Mouse (Mus musculus) mouse embryonic stem cell (cell line): Measurements from ENCODE around the gene Aph1a.
"Not testable (repeated sequence)": the region's sequence is repeated elsewhere in the genome, so short reads cannot be mapped to it uniquely, and the experiment has no call there.

Experiments used
- in situ Hi-C, 2 experiments: fragments of 300-500 bp; cut with MboI; formaldehyde crosslinking; loops; 1 replicate in 1 of 2; 3 replicates in 1 of 2; pipeline ENCODE4 v1.14.3; 2019 to 2020; ENCODE audit warnings: low sequenced_read_pairs in 2 of 2, low pct_unique_long_range_greater_than_20kb in 1 of 2, mixed read lengths in 1 of 2; ENCODE audit not compliant: unreplicated experiment in 1 of 2

Aph1a gene

DNA sequence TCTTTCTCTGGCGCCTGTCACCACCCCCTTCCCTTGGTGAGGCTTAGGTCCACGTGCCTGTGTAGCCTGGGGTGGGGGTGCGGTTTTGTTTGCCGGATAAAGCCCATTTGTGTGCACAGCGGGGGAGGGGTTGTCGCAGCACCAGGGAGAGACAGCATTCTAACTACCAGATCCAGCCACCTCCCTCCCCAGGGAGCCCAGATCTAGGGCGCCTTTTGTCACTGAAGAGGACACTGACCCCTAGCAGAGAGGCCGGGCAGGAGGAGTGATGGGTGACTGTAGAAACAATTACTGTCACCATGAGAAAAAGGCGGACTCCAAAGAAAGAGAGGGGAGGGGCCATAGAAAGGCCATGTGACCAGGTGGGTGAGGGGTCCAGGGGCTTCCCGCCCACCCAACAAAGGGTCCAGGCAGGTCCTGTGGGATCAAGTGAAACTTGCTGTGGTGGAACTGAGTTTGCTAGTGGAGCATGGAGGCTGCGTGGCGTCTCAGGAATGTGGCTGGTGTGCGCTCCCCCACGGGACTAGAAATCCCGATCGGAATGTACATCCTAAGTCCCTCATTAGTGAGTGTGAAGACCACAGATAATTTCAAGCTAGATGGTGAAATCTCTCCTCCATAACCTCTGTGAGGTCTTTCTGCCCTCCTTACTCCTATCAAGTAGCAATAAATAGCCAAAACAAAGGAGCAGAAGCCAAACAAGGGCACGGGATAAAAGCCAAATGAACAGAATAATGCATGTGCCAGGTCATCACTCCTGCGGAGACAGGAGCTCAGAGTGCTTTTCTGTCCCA, 11.6 kb downstream of the Aph1a start:
- in situ Hi-C loops = no loop called here

DNA sequence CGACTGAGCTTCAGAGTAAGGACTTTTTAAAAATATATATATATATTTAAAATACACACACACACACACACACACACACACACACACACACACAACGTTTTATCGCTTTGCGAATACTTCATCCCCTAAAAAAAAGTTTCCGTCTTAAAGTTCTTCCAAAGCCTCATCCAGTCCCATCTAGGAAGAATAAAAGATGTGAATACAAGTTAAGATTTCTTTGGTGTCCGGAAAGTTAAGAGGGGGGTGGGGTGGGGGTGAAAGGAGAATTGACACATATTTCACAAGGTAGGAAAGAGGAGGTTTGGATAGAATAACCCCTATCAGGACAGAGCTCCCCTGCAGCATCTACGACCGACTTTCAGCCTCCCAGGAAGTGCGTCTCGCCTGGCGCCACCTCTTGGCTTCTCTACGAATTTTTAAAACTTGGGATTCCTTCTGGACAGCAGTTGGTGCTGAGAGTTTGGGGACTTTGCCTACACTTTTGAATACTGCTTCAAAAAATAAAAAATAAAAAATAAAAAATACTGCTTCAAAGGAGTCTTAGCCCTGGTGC, 12.2 kb downstream of the Aph1a start:
- in situ Hi-C loops = no loop called here

DNA sequence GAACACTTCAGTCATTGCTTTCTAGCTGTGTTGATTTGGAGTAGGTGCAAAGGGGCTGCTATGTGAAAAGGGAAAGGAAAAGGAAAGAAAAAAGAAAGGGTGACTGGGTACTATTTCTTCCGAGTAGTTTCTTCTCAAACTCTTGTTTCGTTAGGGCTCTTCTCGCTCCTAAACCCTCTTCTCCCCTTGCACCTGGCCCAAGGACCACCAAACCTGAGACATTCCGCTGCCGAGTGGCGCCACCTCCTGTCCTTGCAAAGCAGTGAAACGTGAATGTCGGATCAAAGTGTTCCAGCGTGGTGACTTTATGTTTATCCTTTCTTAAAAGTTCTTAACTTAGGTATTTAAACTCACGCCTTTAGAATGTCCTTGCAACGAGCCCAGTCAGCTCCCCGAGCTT, 13.1 kb downstream of the Aph1a start:
- in situ Hi-C loops = no loop called here

DNA sequence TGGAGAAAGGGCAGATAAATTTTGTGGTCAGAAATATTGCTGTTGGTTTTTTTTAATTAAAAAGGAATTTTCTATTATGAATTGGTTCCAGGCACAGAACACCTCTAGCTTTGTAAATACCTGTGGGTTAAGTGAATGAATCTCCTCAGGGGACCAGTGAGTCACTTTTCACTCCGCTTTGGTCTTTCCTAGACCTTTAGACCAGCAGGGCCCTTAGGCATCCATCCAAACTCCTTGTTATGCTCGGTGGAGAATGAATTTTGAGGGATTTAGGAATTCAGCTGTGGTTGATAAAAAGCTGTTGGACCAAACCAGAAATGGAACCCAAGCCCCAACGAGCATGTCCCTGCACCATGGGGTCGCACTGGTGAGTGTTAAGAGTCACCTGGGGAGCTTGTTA, 13.8 kb downstream of the Aph1a start:
- in situ Hi-C loops = no loop called here

DNA sequence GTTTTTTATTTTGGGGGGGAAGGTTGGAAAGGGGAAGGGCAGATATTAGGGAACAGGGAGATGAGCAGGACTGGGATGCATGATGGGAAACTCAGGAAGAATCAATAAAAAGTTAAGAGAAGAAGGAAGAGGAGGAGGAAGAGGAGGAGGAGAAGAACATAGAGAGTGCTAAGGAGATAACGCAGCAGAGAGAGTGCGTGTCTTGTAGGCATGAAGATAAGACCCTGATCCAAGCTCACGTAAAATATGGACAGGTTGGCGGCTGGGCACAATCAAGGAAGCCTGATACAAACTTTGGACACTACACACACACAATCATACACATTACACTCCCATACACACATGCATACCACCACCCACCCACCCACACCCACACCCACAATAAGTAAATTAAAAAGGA, 20.9 kb downstream of the Aph1a start:
- in situ Hi-C loops = no loop called here

DNA sequence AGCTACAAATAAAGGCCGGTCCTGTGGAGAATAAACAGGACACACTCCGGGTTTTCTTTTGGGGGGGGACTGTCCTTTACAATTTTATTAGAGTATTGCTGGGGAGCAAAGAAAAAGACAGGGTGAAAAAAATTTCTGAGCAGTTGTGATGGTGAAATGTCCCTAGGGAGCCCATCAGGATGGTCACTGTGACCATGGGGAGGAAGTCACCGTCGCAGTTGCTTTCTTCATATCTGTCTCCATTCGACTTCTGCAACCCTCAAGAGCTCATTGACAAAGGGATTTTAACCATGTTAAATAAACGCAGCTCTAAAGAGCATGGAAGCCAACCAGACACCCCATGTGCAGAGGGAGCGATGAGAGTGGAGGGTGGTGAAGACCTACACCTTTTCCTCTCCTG, 23.0 kb downstream of the Aph1a start:
- in situ Hi-C loops = no loop called here

DNA sequence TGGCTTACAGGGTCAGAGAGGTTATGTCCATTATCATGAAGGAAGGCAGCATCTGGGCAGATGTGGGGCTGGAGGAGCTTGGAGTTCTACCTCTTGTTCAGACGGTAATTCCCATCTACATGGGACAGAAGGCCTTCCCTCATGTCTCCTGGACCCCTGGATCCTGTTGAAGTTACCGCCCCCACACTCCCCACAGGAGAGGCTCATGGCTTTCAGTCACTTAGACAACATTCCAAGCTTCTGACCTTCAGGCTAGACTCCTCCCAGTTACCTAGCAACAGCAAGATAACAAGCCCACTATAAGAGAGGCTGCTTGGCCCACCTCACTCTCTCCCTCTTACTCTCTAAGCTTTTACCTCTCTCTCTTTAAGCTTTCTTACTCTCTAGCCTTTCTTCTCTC, 26.8 kb downstream of the Aph1a start:
- in situ Hi-C loops = not testable (repeated sequence)

DNA sequence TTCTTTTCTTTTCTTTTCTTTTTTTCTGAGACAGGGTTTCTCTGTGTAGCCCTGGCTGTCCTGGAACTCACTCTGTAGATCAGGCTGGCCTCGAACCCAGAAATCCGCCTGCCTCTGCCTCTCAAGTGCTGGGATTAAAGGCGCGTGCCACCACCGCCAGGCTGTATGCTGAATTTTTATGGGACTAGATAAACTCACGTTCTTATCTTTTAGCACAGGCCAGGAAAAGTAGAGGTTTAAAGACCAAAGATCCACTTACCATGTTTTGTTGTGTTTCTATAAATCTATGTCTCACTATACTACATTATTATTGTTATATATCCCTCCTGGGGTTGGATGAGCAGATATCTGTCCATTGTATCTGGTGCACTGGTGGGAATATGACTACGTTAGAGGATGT, 29.7 kb downstream of the Aph1a start:
- in situ Hi-C loops = not testable (repeated sequence)

DNA sequence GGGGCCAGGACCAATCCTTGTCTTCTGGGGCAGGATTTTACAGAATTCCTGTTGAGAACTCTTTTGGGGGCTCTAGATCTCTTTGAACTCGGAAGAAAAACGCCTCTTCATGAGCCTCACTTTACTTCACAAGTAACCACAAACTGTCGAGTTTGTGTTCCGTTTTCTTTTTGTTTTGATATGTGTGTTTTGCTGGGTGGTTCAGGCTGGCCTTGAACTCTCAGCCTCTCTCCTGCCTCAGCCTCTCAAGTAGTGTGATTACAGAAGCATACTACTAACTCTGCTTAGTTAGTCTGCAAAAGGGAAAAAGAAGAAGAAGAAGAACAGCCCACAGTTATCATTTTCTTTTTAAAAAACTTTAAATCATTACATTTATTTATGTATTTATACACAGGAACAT, 30.4 kb downstream of the Aph1a start:
- in situ Hi-C loops = no loop called here

DNA sequence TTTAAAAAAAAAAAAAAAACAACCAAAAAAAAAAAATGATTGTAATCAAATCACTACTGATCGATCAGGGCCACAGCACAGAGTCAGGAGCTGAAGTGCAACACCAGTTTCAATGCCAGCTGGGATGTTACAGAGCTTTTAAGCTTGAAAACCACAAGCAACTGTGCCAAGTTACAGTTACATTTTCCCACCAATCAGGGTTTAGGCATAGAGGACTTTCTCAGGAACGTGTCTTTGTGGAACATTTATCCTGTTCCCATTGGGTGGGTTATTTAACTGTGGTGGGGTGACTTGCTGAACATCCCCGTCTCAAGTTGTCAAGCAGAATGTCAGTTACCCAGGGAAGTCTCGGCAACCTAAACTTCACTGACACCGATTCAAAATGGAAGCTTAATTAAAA, 31.3 kb downstream of the Aph1a start:
- in situ Hi-C loops = no loop called here

DNA sequence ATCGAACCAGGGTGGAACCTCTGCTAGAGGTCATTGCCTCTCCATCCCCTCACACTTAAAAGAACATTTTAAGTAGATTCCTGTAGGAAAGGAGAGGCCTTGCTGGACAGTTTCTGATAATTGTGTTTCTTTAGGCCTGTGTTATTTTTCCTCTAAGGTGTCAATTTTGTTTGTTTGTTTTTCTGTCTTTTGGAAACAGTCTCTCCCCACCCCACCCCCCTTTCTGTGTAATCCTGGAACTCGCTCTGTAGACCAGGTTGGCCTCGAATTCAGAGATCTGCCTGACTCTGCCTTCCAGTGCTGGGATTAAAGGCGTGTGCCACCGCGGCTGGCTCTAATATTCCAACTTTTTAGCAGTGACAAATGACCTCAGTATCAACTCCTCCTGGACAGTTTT, 34.5 kb downstream of the Aph1a start:
- in situ Hi-C loops = no loop called here

DNA sequence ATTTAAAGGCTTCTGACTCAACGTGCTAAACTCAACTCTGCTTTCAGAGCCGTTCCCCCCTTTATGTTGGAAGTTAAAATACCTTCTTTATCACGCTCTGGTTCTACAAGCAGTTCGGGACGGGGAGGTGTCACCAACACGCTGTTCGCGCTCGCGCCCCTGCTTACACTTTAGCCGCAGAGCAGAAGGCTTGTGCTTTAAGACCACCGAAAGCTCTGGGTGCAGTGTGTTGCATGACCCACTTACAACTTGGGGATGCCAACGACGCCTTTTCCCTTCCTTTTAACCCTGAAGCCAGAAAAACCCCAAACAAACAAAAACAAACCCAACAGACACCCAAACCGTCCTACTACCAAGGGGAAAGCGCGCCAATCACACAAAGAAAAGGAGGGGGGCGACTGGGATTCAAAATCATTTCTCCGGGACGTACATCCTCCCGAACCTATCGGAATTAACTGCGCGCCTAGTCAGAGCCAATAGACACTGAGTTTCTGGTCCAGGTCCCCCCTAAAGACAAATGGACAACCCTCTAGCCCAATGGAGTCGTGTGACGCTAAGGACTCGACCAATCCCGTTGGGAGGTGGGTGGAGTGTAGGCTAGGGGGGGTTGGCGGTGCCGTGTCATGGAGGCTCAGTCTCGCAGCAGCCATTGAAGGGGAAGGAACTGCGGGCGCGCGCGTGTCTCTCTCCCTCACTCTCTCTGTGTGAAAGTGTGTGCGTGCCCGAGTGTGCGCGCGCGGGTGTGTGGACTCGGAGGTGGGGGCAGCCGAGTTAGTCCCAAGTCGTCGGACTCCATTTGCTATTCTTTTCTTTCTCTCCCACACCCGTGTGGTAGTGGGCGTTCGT, 35.1 kb downstream of the Aph1a start, which contains the start of gene Anp32e:
Anp32e (plus strand) TSS at position 589 of the 846 bp plus-strand sequence.
- in situ Hi-C loops = no loop called here

DNA sequence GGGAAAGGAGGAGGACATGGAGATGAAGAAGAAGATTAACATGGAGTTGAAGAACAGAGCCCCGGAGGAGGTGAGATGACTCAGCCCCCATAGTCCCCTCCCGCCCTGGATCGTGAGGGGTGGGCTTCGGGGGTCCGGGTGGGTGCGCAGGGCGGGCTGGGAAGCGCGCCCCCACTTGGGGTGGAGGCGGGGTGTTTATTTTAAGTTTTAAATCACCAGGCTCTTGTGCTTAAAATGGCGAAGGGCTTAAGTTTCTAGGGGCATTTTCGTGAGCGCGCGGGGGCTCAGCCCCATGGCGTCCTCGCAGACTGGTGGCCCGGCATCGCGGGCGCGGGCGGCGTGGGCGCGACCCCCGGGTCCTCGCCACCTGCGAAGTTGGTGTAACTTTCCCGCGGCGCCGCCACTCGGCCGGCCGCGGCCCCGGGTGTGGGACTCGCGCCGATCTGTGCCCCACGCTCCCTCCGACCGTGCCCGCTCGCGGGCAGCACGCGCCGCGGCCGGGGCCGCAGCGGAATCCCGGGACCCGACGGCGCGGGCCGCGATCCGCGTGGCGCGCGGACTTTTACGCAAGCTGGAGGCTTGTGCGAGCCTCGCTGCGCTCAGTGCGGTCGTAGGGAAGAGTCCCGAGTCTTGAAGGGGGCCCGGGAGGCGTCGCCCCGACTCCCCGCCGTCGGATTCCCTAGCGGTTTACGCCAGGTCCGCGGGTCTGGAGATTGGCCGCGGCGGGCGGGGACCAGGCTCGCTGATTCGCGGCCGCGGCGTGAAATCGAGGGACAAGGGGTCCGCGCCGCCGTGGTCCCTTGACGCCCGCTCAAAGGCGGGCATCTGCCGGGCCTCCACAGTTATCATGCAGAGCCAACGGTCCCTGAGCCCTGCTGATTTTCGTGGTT, 36.1 kb downstream of the Aph1a start:
- in situ Hi-C loops = no loop called here

DNA sequence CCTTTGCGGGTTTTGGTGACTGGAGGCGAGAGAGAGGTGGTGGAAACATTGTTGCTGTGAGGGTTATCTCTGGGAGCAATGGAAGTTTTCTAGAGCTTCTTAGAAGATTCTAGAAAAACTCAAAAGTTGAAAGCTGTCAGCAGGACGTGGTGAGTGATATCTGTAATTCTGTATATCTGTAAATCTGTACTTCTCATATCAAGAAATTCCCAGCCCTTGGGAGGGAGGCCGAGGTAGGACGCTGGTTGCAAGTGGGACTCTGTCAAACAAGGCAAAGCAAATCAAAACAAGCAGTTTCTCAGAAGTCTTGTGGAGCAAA, 36.7 kb downstream of the Aph1a start:
- in situ Hi-C loops = no loop called here

DNA sequence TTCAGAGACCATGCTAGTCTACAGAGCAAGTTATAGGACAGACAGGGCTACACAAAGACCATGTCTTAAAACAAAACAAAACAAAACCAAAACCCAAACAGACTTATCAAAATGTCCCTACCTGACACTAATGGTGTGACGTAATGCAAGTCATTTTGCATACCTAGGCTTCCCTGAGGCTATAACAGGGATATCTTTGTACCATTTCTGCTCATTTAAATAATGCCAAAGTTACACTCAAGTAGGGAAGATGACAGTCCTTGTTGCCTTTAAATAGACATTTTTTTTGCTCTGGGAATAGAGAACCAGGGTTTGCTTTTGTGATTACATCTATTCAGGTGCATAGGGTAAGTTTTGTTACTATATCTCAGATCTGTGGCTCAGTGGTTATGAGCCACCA, 37.7 kb downstream of the Aph1a start:
- in situ Hi-C loops = no loop called here

DNA sequence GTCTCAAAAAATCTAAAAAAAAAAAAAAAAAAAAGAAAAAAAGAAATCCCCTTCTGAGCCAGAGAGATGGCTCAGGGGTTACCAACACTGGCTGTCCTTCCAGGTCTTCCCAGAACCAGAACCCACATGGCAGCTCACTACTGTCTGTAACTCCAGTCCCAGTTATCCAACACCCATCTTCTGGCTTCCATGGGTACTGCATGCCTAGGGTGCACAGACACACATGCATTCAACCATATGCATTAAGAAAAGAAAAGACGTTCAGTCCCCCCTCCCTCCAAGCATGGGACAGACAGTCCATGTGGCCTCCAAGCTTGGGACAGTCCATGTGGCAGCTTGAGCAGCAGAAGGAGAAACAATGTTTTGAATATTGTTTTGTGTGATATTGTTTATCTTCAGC, 38.4 kb downstream of the Aph1a start:
- in situ Hi-C loops = no loop called here

DNA sequence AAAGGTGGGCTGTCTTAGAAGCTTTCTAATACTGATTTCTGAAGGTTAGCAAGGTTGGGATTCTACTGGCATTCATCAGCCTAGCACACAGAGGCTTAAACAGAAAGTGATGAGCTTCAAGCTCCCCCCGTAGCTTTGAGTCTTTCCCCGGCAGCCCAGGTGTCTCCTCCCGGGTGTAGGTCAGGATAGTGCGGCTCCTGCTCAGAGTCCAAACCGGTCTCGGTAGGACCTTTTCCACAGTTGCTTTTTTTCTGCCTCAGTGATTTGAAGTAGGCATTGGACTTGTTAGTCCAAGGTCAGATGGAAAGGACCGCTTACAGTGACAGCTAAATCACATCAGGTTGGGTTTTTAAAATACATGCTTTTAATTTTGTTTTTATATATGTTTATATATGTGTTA, 38.8 kb downstream of the Aph1a start:
- in situ Hi-C loops = no loop called here

DNA sequence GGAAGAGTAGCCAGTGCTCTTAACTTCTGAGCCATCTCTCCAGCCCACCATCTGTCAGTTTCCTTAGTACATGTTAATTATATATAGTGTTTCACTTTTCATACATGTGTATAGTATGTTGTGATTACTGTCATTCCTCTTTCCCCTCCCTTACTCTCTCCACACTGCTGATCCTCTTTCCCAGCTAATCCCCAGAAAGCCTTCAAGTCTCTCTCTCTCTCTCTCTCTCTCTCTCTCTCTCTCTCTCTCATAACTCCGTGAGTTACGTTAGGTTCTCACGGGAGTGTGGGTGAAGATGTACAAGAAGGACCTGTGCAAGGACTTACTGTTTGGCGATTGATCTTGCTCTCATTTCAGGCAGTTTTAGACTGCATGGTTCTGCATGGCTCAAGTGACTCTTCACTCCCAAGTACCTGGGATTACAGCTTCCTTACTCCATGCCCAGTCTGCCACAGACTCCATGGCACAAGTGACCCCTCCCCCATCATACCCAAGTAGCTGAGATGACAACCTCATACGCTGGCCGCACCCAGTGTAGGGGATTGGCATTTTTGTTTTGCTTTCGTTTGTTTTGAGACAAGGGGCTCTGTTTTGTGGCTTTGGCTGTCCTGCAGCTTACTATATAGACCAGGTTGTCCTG, 39.5 kb downstream of the Aph1a start:
- in situ Hi-C loops = no loop called here
